Mouse (Mus musculus) cortical plate, adult 2 months (tissue): ENCODE results near the gene Kif14.

Experiments
- CTCF ChIP-seq: fragments of 200-500 bp; IDR thresholded peaks from 2 replicates; pipeline ENCODE4 v1.5.1; 2011; ENCODE audit warnings: mild to moderate bottlenecking, control low read depth, low read length; ENCODE audit not compliant: insufficient read depth; ENCODE audit errors: extremely low read depth
- POLR2A ChIP-seq: fragments of 200-500 bp; IDR thresholded peaks from 2 replicates; pipeline ENCODE4 v1.6.1; 2011; ENCODE audit warnings: mild to moderate bottlenecking, low read length, control low read depth; ENCODE audit not compliant: insufficient read depth; ENCODE audit errors: extremely low read depth

DNA sequence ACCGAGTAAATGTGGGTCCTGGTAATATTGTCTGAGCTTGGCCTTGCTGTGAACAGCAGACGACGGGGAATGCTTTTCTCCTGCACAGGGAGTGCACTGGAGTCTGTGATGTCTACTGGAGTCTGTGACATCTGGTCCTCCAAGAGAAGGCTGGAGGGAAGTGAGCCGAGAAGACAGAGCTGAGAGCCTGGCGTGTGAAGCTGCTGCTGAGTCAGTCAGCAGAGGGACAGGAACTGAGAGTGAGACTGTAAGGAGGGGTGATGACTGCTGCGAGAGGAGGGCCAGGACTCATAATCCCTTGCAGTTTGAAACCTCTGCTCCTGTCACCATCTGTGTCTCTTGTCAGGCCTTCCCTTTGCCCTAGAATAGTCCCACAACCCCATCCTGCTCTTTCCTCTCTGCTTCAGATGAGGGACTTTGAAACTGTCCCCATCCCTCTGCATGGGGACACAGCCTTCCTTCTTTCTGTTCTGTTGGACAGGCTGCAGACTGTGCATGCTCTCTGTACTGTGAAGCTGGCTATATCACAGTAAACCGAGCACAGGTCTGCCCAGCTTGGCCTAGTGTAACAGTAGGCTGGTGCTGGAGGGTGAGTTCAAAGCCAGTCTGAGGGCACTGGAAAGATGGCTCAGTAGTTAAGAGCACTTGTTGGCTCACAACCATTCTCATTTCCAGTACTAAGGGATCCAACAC lies 35.9 kb upstream of the Kif14 start:
- no peak for TF ChIP-seq CTCF
- no peak for TF ChIP-seq POLR2A
